Mouse (Mus musculus): ENCODE results near the gene Ccdc65.

GRCm38 (mm10) chr15:98753021-98753423 lies 45.0 kb downstream of the Ccdc65 start:
- TF ChIP-seq CTCF (IDR thresholded peaks at IDR 0.05; ENCODE audit: low read depth, low read length) (no peak), TAL1 (conservative IDR thresholded peaks at IDR 0.05; ENCODE audit: low read depth, low read length) (no peak), GATA1 (IDR thresholded peaks at IDR 0.05; ENCODE audit: borderline replicate concordance, low read length) (no peak), GATA2 (IDR thresholded peaks at IDR 0.05; ENCODE audit: borderline replicate concordance, low read depth, low read length) (no peak), POLR2AphosphoS5 (IDR thresholded peaks at IDR 0.05; ENCODE audit: insufficient replicate concordance, low read depth, low read length) (no peak)

Measured in G1E (cell line).